Mouse (Mus musculus) C2C12 (cell line): ENCODE measurements around the gene Slc6a1.

ENCODE experiments used
- CEBPB ChIP-seq: IDR thresholded peaks from one replicate; pipeline ENCODE4 v1.6.1; 2011; ENCODE audit warnings: low read depth, mild to moderate bottlenecking, control low read depth, moderate library complexity
- CTCF ChIP-seq: IDR thresholded peaks from one replicate; pipeline ENCODE4 v1.5.1; 2011; ENCODE audit not compliant: control insufficient read depth, insufficient read depth, insufficient read length
- MYOD1 ChIP-seq: IDR thresholded peaks from one replicate; pipeline ENCODE4 v1.6.1; 2011; ENCODE audit warnings: low read depth; ENCODE audit not compliant: control insufficient read depth, insufficient read length
- MYOG ChIP-seq: IDR thresholded peaks from one replicate; pipeline ENCODE4 v1.6.1; 2011; ENCODE audit not compliant: control insufficient read depth, insufficient read length; ENCODE audit errors: extremely low read depth
- USF1 ChIP-seq: IDR thresholded peaks from one replicate; pipeline ENCODE4 v1.6.1; 2011; ENCODE audit warnings: low read depth, mild to moderate bottlenecking, control low read depth, moderate library complexity

- TF ChIP-seq MYOD1 (no peak), CTCF (no peak), CEBPB (no peak), MYOG (no peak), USF1 (no peak)
These were observed 7.7 kb downstream of the Slc6a1 start for GRCm38 (mm10) chr6:114290184-114290583.
